Mouse (Mus musculus): ENCODE results near the gene Pdcl2. TPM values are rescaled to one million over a fixed set of nuclear protein-coding genes. Genes with fewer than 3 reads are reported as not detected.

Pdcl2 gene
- not detected in 2 replicates for total RNA-seq (2014; rRNA removed; ENCODE audit: low replicate concordance)
- polyA plus RNA-seq (2015; fragmentation: Nextera tagmentation; extraction: Ambion mirVana) = not detected in 2 replicates

- no peak for ATAC-seq (ENCODE audit: insufficient read depth, low read depth)
- no peaks in the 10 kb centered on the region for H3K9me3 ChIP-seq (replicated peaks; ENCODE audit: control insufficient read depth, low read length)
- TF ChIP-seq CTCF (IDR thresholded peaks at IDR 0.05; ENCODE audit: low read depth) (no peak), EP300 (IDR thresholded peaks at IDR 0.05; ENCODE audit: low read depth) (no peak)
- DNase-seq (ENCODE audit: low spot score) = no peak
- H3K4me1 ChIP-seq (ENCODE audit: control insufficient read depth, insufficient read depth) = no peaks in the 10 kb centered on the region
- H3K9ac ChIP-seq (replicated peaks; ENCODE audit: low read depth, low read length) = no peak within 1 kb of the TSS
- no peak within 1 kb of the TSS for H3K27ac ChIP-seq (ENCODE audit: low read depth)
- WGBS = 93% methylated on average over 7 of the region's 7 CpGs
- H3K36me3 ChIP-seq (replicated peaks; ENCODE audit: control insufficient read depth, insufficient read depth, low read length) = no peaks in the 10 kb centered on the region
- no peak within 1 kb of the TSS for H3K4me3 ChIP-seq (ENCODE audit: low read depth, low read length)
- no peak within 1 kb of the TSS for H3K4me2 ChIP-seq (ENCODE audit: low read depth, low read length)
- H3K27me3 ChIP-seq (ENCODE audit: control insufficient read depth, insufficient read depth, low read length) = no peaks in the 10 kb centered on the region
These were observed at the start of gene Pdcl2 for GRCm38 (mm10) chr5:76330953-76331352. Gene Pdcl2 (minus strand): TSS chr5:76331156.

GRCm38 (mm10) chr5:76379216-76379615 lies 48.3 kb upstream of the Pdcl2 start:
- no peak for DNase-seq (ENCODE audit: low spot score)
- H3K36me3 ChIP-seq (replicated peaks; ENCODE audit: control insufficient read depth, insufficient read depth, low read length) = no peaks in the 10 kb centered on the region

GRCm38 (mm10) chr5:76369215-76369840 lies 38.4 kb upstream of the Pdcl2 start:
- Histone ChIP-seq H3K9ac (replicated peaks; ENCODE audit: low read depth, low read length) (no peak overlapping the region), H3K4me2 (ENCODE audit: low read depth, low read length) (no peak overlapping the region), H3K27ac (ENCODE audit: low read depth) (no peak overlapping the region), H3K4me1 (ENCODE audit: control insufficient read depth, insufficient read depth) (no peaks in the 10 kb centered on the region), H3K9me3 (replicated peaks; ENCODE audit: control insufficient read depth, low read length) (no peaks in the 10 kb centered on the region), H3K4me3 (ENCODE audit: low read depth, low read length) (no peak overlapping the region), H3K27me3 (ENCODE audit: control insufficient read depth, insufficient read depth, low read length) (peaks cover 6% of the 10 kb centered on the region), H3K36me3 (replicated peaks; ENCODE audit: control insufficient read depth, insufficient read depth, low read length) (no peaks in the 10 kb centered on the region)
- 68% methylated on average over 8 of the region's 8 CpGs for WGBS
- TF ChIP-seq EP300 (IDR thresholded peaks at IDR 0.05; ENCODE audit: low read depth) = no peak
- TF ChIP-seq CTCF (IDR thresholded peaks at IDR 0.05; ENCODE audit: low read depth) = no peak
- DNase-seq (ENCODE audit: low spot score) = no peak
- ATAC-seq (ENCODE audit: insufficient read depth, low read depth) = no peak

More at GRCm38 (mm10) chr5:76379216-76379615, 48.3 kb upstream of the Pdcl2 start:
- no peak overlapping the region for H3K27ac ChIP-seq (ENCODE audit: low read depth)
- TF ChIP-seq CTCF (IDR thresholded peaks at IDR 0.05; ENCODE audit: low read depth) (no peak), EP300 (IDR thresholded peaks at IDR 0.05; ENCODE audit: low read depth) (no peak)
- H3K9ac ChIP-seq (replicated peaks; ENCODE audit: low read depth, low read length) = no peak overlapping the region
- no peaks in the 10 kb centered on the region for H3K4me1 ChIP-seq (ENCODE audit: control insufficient read depth, insufficient read depth)
- H3K9me3 ChIP-seq (replicated peaks; ENCODE audit: control insufficient read depth, low read length) = no peaks in the 10 kb centered on the region
- 21% methylated on average over 3 of the region's 3 CpGs for WGBS
- no peak overlapping the region for H3K4me3 ChIP-seq (ENCODE audit: low read depth, low read length)
- no peak overlapping the region for H3K4me2 ChIP-seq (ENCODE audit: low read depth, low read length)
- no peak for ATAC-seq (ENCODE audit: insufficient read depth, low read depth)
- no peaks in the 10 kb centered on the region for H3K27me3 ChIP-seq (ENCODE audit: control insufficient read depth, insufficient read depth, low read length)

DNA sequence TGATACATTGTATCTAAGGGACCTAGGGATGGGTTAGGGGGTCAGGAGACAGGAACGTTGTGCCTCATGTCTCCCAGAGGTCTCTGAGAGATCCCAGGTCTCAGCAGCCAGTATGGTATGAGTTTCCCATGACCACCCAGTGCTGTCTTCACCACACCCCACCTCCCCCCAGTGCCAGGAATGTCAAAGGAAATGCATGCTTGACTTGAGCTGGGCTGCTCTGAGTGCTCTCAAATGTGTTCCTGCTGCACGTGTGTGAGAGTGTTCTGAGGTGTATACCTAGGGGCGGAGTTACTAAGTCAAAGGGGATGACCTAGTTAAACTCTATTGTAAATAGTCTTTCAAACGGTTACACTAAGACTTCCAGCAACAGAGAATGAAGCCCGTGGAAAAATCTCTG lies 34.5 kb upstream of the Pdcl2 start:
- H3K4me3 ChIP-seq (ENCODE audit: low read depth, low read length) = no peak overlapping the region
- no peaks in the 10 kb centered on the region for H3K9me3 ChIP-seq (replicated peaks; ENCODE audit: control insufficient read depth, low read length)
- WGBS = 52% methylated on average over 5 of the region's 5 CpGs
- no peaks in the 10 kb centered on the region for H3K36me3 ChIP-seq (replicated peaks; ENCODE audit: control insufficient read depth, insufficient read depth, low read length)
- ATAC-seq (ENCODE audit: insufficient read depth, low read depth) (no peak), DNase-seq (ENCODE audit: low spot score) (no peak)
- H3K27me3 ChIP-seq (ENCODE audit: control insufficient read depth, insufficient read depth, low read length) = peaks cover 29% of the 10 kb centered on the region
- no peaks in the 10 kb centered on the region for H3K4me1 ChIP-seq (ENCODE audit: control insufficient read depth, insufficient read depth)
- no peak for TF ChIP-seq CTCF (IDR thresholded peaks at IDR 0.05; ENCODE audit: low read depth)
- TF ChIP-seq EP300 (IDR thresholded peaks at IDR 0.05; ENCODE audit: low read depth) = no peak
- H3K4me2 ChIP-seq (ENCODE audit: low read depth, low read length) = no peak overlapping the region
- H3K27ac ChIP-seq (ENCODE audit: low read depth) = no peak overlapping the region
- H3K9ac ChIP-seq (replicated peaks; ENCODE audit: low read depth, low read length) = no peak overlapping the region

GRCm38 (mm10) chr5:76363453-76364104 lies 32.6 kb upstream of the Pdcl2 start, which contains the start of gene Nmu:
Gene Nmu (minus strand): TSS chr5:76363788.
- DNase-seq (ENCODE audit: low spot score) = no peak
- 3% methylated on average over 34 of the region's 35 CpGs for WGBS
- Histone ChIP-seq H3K4me2 (ENCODE audit: low read depth, low read length) (peak within 1 kb of the TSS; percentile 54), H3K36me3 (replicated peaks; ENCODE audit: control insufficient read depth, insufficient read depth, low read length) (no peaks in the 10 kb centered on the region), H3K9me3 (replicated peaks; ENCODE audit: control insufficient read depth, low read length) (no peaks in the 10 kb centered on the region), H3K27ac (ENCODE audit: low read depth) (no peak within 1 kb of the TSS), H3K27me3 (ENCODE audit: control insufficient read depth, insufficient read depth, low read length) (peaks cover 29% of the 10 kb centered on the region), H3K4me1 (ENCODE audit: control insufficient read depth, insufficient read depth) (no peaks in the 10 kb centered on the region), H3K9ac (replicated peaks; ENCODE audit: low read depth, low read length) (no peak within 1 kb of the TSS), H3K4me3 (ENCODE audit: low read depth, low read length) (peak within 1 kb of the TSS; percentile 29)
- no peak for ATAC-seq (ENCODE audit: insufficient read depth, low read depth)
- no peak for TF ChIP-seq EP300 (IDR thresholded peaks at IDR 0.05; ENCODE audit: low read depth)
- TF ChIP-seq CTCF (IDR thresholded peaks at IDR 0.05; ENCODE audit: low read depth) = no peak

Data from heart, postnatal 0 days (tissue).